Mouse (Mus musculus): ENCODE data around the gene Lamc3.

Gene Lamc3

DNA sequence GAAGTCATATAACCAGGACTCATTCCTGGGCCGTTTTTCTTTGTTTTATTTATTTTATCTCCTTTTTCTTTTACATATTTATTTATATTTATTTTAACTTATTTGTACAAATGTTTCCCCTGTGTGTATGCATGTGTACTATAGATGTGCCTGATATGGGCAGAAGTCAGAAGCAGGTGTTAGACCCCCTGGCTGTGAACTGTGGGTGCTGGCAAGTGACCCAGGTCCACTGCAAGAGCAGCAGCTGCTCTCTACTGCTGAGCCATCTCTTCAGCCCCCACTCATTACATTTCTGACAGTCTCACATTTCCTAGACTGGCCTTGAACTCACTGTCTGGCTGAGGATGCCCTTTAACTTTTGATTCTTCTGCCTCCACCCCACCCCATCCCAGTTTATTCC is 51.2 kb downstream of the Lamc3 start:
- no peak for DNase-seq (ENCODE audit: low spot score)

DNA sequence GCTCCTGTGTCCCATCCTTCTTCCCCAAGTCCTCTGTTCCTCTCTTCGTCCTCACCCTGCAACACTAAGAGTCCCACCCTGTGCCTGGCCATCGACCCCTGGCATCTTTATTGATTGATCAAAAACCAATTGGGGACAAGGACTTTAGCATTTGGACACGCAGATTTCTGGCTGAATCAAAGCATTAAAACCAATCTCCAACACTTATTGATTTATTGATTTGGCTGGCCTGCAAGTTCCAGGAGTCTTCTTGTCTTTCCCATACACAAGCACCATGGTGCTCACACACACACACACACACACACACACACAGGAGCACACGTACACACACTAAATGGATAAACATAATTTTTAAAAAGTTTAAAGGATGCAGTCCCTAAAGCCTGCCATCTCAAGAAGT is 55.9 kb downstream of the Lamc3 start:
- DNase-seq (ENCODE audit: low spot score): no peak

DNA sequence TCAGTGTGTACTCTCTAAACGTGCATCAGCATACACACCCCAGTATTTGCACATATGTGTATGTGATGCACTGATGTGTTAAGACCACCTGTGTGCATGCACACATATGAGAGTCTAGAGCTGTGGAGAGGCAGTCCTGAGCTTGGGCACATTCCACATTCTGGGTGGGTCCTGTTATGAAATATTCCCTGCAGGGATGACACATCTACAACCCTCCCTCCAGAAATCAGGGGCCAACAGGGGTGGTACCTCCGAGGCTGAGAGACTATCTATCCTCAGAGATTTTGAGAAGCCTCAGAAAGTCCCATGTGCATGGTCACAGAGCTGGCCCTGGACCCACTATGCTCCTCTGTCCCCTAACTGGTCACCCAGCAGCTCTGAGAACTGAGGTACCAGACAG is 58.5 kb downstream of the Lamc3 start:
- no peak for DNase-seq (ENCODE audit: low spot score)

DNA sequence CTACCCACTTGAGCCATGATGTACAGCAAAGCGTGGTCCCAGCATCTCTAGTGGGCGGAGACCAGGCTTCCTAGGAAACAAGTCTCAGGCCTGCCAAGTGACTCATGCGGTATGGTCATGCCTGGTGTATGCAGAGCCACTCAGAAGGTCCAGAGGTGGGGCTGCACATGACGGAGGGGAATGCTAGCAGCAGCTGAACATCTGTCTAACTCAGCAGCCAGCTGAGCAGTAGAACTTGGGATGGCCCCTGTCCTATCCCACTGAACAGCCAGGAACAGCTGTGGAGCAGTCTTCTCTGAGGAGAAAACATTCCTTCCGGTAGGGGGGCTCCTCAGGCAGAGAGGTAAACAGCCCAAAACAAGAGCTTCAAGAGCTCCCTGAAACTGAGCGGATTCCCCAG is 61.3 kb downstream of the Lamc3 start:
- DNase-seq (ENCODE audit: low spot score): no peak

GRCm38 (mm10) chr2:31948801-31949200 is 61.7 kb downstream of the Lamc3 start:
- no peak for DNase-seq (ENCODE audit: low spot score)

DNA sequence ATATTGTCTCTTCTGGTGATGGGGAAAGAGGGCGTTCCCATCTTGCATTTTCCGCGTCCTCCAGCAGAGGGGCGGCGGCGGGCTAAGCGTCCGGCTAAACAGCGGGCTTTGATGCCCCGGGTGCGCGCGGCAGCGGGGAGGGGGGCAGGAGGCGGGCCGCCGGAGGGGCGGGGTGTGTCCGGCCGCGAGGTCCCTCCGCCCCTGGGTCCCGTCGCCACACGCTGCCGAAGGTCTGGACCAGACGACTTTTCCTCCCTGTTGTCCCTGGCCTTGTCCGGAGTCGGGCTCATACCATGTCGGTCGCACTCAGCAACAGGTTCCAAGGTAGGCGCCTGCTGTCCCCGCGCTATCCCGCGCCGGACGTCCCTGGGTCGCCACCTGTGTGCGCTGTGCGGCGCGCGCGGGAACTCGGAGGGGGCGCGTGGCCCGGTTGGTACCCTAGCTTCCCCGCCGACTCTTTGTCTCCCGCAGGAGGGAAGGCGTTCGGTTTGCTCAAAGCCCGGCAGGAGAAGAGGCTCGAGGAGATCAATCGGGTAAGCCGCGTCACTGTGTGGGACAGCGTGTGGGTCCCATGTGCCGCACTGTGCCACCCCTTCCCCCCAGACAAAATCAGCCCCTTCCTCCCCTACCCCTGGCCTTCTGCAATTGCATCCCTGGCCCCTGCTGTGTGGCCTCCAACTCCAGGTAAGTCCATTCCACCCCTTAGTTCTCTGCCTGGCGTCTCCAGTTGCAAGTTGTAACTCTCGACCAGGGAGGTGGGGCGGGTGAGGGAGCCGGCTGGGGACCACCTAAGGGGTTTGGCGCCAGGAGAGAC is 63.2 kb downstream of the Lamc3 start, which contains the start of gene Aif1l:
Gene Aif1l, plus strand, starts transcription at position 82 of the 814 bp plus-strand sequence.
- DNase-seq (ENCODE audit: low spot score): peak; percentile 35

DNA sequence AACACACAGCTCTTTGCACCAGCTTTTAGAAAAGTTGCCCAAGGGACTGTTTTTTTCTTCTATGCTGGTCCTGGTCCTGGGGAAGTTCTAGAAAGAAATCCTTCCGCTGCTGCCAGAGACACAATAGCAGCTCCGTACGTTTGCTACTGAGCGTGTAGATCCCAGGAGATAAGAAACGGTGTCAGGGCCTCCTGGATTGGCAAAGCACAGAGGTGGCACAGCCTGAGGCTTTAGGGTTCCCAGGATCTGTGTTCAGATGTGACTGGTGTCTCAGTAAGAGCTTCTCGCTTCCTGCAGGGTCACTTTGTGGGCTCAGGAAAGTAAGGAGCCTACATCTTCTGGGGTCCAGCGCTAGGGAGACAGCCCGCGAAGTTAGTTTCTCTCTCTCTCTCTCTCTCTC is 63.9 kb downstream of the Lamc3 start:
- no peak for DNase-seq (ENCODE audit: low spot score)

DNA sequence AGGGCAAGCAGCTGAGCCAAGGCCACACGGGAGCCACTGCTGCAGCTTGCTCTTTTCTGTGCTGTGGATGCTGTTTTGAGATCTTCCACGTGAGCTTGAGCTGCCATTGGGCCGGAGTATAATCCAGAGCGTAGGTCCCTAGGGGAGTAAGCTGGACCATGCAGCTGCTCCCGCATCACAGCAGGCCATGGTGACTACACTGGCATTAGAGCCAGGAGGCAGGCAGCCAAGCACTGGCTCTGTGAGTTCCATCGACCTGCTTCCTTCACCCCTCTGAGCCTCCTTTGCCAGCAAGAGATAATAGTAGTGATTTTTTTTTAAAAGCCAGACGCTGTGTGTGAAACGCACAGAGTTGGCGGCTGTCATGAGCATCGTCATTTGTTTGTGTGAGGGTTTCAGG is 65.1 kb downstream of the Lamc3 start:
- no peak for DNase-seq (ENCODE audit: low spot score)

- no peak for DNase-seq (ENCODE audit: low spot score)
Observed at GRCm38 (mm10) chr2:31952725-31953124, 65.6 kb downstream of the Lamc3 start.

GRCm38 (mm10) chr2:31953687-31954086 is 66.6 kb downstream of the Lamc3 start:
- no peak for DNase-seq (ENCODE audit: low spot score)

- no peak for DNase-seq (ENCODE audit: low spot score)
Observed at GRCm38 (mm10) chr2:31954779-31955181, 67.7 kb downstream of the Lamc3 start.

DNA sequence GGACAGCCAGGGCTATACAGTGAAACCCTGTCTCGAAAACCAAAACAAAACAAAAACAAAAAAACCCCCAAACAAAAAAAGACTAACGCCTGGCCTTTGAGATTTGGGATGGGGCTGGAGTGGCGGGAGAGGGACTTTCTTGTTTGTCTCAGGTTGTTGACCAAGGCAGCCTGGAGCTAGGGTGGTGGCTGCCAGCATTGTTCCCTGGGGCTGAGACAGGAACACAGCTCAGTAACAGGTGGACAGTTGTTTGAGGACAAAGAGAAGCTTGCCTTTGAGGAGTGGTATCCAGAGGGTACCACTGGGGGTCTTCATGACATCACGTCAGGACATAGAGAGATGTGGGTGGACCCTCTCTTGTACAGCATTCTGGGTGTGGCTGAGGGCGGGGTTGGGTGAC is 68.6 kb downstream of the Lamc3 start:
- no peak for DNase-seq (ENCODE audit: low spot score)

GRCm38 (mm10) chr2:31957211-31957610 is 70.1 kb downstream of the Lamc3 start:
- no peak for DNase-seq (ENCODE audit: low spot score)

- no peak for DNase-seq (ENCODE audit: low spot score)
Observed at GRCm38 (mm10) chr2:31960986-31961385, 73.9 kb downstream of the Lamc3 start.

GRCm38 (mm10) chr2:31961791-31962222 is 74.7 kb downstream of the Lamc3 start:
- no peak for DNase-seq (ENCODE audit: low spot score)

DNA sequence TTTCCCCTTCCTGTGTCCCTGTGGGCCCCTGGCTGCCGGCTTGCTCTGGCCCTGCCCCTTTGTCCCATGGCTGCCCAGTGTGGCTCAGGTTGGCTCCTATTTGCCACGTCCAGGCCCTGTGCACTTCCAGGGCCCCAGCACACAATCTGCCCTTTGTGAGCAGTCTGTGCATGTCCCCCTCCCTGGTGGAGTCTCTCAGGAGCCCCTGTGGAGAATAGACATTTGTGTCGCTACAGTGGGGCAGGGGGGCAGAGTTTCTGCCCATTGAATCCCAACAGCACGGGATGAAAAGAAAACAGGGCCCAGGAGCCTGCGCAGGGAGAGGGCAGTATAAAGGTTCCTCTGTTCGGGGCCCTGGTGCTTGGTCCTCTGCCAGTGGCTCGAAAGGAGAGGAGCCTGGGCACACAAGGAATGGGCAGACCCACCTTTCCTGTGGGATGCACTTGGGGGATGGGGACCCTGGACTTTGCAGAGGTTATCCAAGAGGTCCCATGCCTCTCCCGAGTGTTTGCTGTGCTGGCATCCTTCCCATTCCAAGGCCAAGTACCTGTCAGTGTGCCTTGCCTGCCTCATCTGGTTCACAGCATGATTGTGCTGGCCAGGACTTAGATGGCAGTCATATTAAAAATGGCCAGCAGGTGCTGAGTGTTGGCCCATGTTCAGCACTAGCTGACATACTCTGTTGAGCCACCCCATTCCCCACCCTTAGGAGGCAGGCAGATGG is 75.6 kb downstream of the Lamc3 start:
- DNase-seq (ENCODE audit: low spot score): no peak

- no peak for DNase-seq (ENCODE audit: low spot score)
Observed at GRCm38 (mm10) chr2:31963491-31963890, 76.4 kb downstream of the Lamc3 start.

GRCm38 (mm10) chr2:31964191-31964590 is 77.1 kb downstream of the Lamc3 start:
- no peak for DNase-seq (ENCODE audit: low spot score)

GRCm38 (mm10) chr2:31965110-31965509 is 78.0 kb downstream of the Lamc3 start:
- no peak for DNase-seq (ENCODE audit: low spot score)

- DNase-seq (ENCODE audit: low spot score): no peak
Observed at GRCm38 (mm10) chr2:31966801-31967200, 79.7 kb downstream of the Lamc3 start.

- no peak for DNase-seq (ENCODE audit: low spot score)
Observed at GRCm38 (mm10) chr2:31972589-31972988, 85.5 kb downstream of the Lamc3 start.

GRCm38 (mm10) chr2:31974141-31974808 is 87.2 kb downstream of the Lamc3 start, which contains the start of gene Nup214:
Gene Nup214 (plus strand): TSS chr2:31974436.
- DNase-seq (ENCODE audit: low spot score): peak; percentile 99
